Mouse (Mus musculus) heart, postnatal 10 days (tissue): ENCODE results near the gene Adcy10. TPM values are rescaled to one million over a fixed set of nuclear protein-coding genes. Genes with fewer than 3 reads are reported as not detected.

Experiments used
- total RNA-seq, 2 experiments: library from RNA; stranded (reverse); gene quantifications; 2 replicates each; pipeline ENCODE4 v1.2.3; 2021

Gene Adcy10
- total RNA-seq, 2 experiments from 2014 or later: 0.20 TPM; not detected in 1

Other genes with a start within 250 kb of the Adcy10 start
- 10 to 100 TPM; 49.4 to 50.8 TPM for gene Tiprl, start 248.2 kb upstream of the Adcy10 start, total RNA-seq
- 1 to 10 TPM; 5.7 to 8.1 TPM for gene Gpr161, start 189.4 kb upstream of the Adcy10 start, total RNA-seq
- gene Dcaf6, start 24.7 kb upstream of the Adcy10 start, total RNA-seq: 10 to 100 TPM; 76.3 to 77.7 TPM
- gene Mpc2, start 24.5 kb upstream of the Adcy10 start, total RNA-seq: 100 to 1,000 TPM; 403 to 412 TPM
- 10 to 100 TPM; 49.4 to 57.7 TPM for gene Mpzl1, start 149.4 kb downstream of the Adcy10 start, total RNA-seq
- gene Rcsd1, start 224.6 kb downstream of the Adcy10 start, total RNA-seq: 100 to 1,000 TPM; 112 to 114 TPM